Mouse (Mus musculus) WW6 (cell line): ENCODE measurements around the gene Rpl36a-ps1.

Experiments
- DNase-seq: peaks from one replicate; pipeline ENCODE4 v3.0.0-alpha.2; 2013; ENCODE audit warnings: low read depth, low spot score

Rpl36a-ps1 gene

GRCm38 (mm10) chr14:98951626-98952290 lies 42.4 kb downstream of the Rpl36a-ps1 start:
- no peak for DNase-seq
